Mouse (Mus musculus): ENCODE data around the gene Tex2.

DNA sequence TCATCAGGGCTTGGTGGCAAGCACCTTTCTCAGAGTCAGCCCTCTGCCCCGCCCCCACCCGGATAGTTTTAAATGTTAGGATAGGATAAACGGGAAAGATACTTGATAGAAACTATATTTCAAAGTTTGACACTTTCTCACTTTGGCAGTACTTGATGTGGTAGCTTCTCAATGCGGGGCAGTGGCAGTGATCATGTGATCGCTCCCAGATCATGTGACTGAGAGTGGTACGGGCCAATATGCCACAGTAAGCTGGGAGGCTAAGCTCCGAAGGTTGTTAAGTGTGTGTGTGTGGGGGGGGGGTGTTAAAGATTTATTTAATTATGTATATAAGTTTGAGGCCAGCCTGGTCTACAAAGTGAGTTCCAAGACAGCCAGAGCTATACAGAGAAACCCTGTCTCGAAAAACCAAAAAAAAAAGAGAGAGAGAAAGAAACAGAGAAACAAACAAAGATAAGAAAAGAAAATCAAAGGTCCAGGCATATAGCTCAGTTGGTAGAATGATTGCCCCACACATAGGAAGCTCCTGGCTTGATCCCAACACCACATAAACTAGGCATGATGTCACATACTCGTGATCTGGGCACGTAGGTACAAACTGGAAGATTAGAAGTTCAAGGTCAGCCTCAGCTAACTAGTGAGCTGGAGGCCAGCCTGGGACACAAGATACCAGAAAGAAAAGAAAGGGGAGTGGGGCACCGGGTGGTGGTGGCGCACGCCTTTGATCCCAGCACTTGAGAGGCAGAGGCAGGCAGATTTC is 4.8 kb upstream of the Tex2 start:
- TF ChIP-seq POLR2A (IDR thresholded peaks at IDR 0.05; ENCODE audit: borderline replicate concordance, low read depth, low read length) (no peak), CTCF (IDR thresholded peaks at IDR 0.05; ENCODE audit: low read depth, low read length) (no peak)
